Mouse (Mus musculus): ENCODE measurements around the gene Prr11. TPM values are rescaled to one million over a fixed set of nuclear protein-coding genes. Genes with fewer than 3 reads are reported as not detected.

Gene Prr11
- total RNA-seq (2012; rRNA removed) (8.8 and 8.9 TPM in 2 replicates), total RNA-seq (2014; rRNA removed) (12.0 and 16.6 TPM in 2 replicates), polyA plus RNA-seq (2012; ENCODE audit: insufficient read length, low read depth) (44.3 and 47.1 TPM in 2 replicates)

DNA sequence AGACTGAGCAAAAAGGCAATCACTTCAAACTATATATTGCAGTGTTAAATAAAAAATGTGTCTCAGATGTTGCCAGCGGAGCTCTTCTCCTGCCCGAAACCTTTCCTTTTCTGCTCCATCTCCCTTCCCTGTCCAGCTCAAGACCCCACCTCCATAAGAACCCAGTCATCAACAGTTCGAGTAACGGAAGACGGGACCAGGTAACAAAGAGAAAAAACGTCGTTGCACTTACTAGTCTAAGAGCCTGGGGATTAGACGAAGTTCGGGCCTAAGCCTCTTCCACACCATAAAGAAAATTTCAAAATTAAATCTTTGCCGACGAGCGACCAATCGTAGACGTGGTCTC, at the start of gene Prr11:
Prr11 (minus strand) TSS at position 300 of the 346 bp plus-strand sequence.
- Histone ChIP-seq H3K36me3 (replicated peaks in 1 of 2; ENCODE audit: control insufficient read depth in 1 of 2, insufficient read depth in 1 of 2, low read length in 1 of 2) (peaks cover 25 to 48% of the 10 kb centered on the region in 2 experiments), H3K27ac (ENCODE audit: insufficient read depth, low read depth) (peak within 1 kb of the TSS; percentile 63), H3K4me2 (ENCODE audit: insufficient read depth, low read depth, poor library complexity, severe bottlenecking) (peak within 1 kb of the TSS; percentile 100), H3K9ac (ENCODE audit: insufficient read depth, low read depth) (peak within 1 kb of the TSS; percentile 89), H3K79me2 (replicated peaks; ENCODE audit: control insufficient read depth, extremely low read depth, insufficient read depth, poor library complexity, severe bottlenecking) (peaks cover 59% of the 10 kb centered on the region), H3K4me1 (ENCODE audit: control insufficient read depth in 1 of 2, insufficient read depth in 2 of 2) (peaks cover 0 to 36% of the 10 kb centered on the region in 2 experiments; a peak in 2 of 4 replicates), H3K27me3 (replicated peaks) (no peaks in the 10 kb centered on the region), H3K4me3 (replicated peaks in 1 of 3; ENCODE audit: low read depth in 2 of 3, low read length in 2 of 3, poor library complexity in 1 of 3) (peak within 1 kb of the TSS; percentile 66 to 96 (median 90)), H3K9me3 (replicated peaks; ENCODE audit: low read length) (no peaks in the 10 kb centered on the region)
- dilution Hi-C loops (cut with MboI; ENCODE audit: extremely low pct_ligation_motif_present, extremely low pct_unique_long_range_greater_than_20kb, low sequenced_read_pairs) (no loop called here), in situ Hi-C loops (cut with MboI; ENCODE audit: low pct_ligation_motif_present, low pct_unique_long_range_greater_than_20kb, low sequenced_read_pairs) (no loop called here)
- TF ChIP-seq ELF1 (IDR thresholded peaks at IDR 0.05; ENCODE audit: low read depth, low read length) (no peak), ZNF384 (IDR thresholded peaks at IDR 0.05; ENCODE audit: low read depth, low read length) (no peak), GABPA (IDR thresholded peaks at IDR 0.05; ENCODE audit: insufficient replicate concordance, low read depth, low read length) (no peak), MAX (IDR thresholded peaks at IDR 0.05; ENCODE audit: low read length) (peak; percentile 79), KAT2A (IDR thresholded peaks at IDR 0.05; ENCODE audit: insufficient replicate concordance, low read length) (no peak), POLR2A (IDR thresholded peaks at IDR 0.05; ENCODE audit: low read depth, low read length) (peak; percentile 47), RCOR1 (conservative IDR thresholded peaks at IDR 0.05; ENCODE audit: low read depth, low read length) (0 out of 2 replicates have a peak, but pooled peaks have one; percentile 37), HCFC1 (IDR thresholded peaks at IDR 0.05; ENCODE audit: low read depth, low read length) (no peak), MEF2A (IDR thresholded peaks at IDR 0.05; ENCODE audit: borderline replicate concordance, low read depth, low read length) (no peak; the same call in 1 of the 2 replicates), POLR2AphosphoS2 (IDR thresholded peaks at IDR 0.05; ENCODE audit: low read depth, low read length) (0 out of 2 replicates have a peak, but pooled peaks have one; percentile 28), ZMIZ1 (IDR thresholded peaks at IDR 0.05; ENCODE audit: low read depth, low read length) (no peak; the same call in 1 of the 2 replicates), MAFK (IDR thresholded peaks at IDR 0.05; ENCODE audit: insufficient replicate concordance, low read length) (no peak; the same call in 1 of the 2 replicates), JUND (conservative IDR thresholded peaks at IDR 0.05; ENCODE audit: low read depth, low read length) (no peak), CHD2 (IDR thresholded peaks at IDR 0.05; ENCODE audit: low read length) (no peak), USF1 (IDR thresholded peaks at IDR 0.05; ENCODE audit: low read depth, low read length) (no peak), TBP (conservative IDR thresholded peaks at IDR 0.05; ENCODE audit: low read depth, low read length) (no peak), MAZ (IDR thresholded peaks at IDR 0.05; ENCODE audit: low read depth, low read length) (no peak), MXI1 (IDR thresholded peaks at IDR 0.05; ENCODE audit: low read depth, low read length) (peak; percentile 85), ZC3H11A (IDR thresholded peaks at IDR 0.05; ENCODE audit: low read depth, low read length) (no peak), NELFE (IDR thresholded peaks at IDR 0.05; ENCODE audit: low read depth, low read length) (peak; percentile 79), RAD21 (IDR thresholded peaks at IDR 0.05; ENCODE audit: low read depth, low read length) (no peak), SMC3 (IDR thresholded peaks at IDR 0.05; ENCODE audit: low read depth, low read length) (no peak), PAX5 (IDR thresholded peaks at IDR 0.05; ENCODE audit: low read length) (no peak), CTCF (conservative IDR thresholded peaks at IDR 0.05 in 1 of 2, IDR thresholded peaks at IDR 0.05 in 1 of 2; ENCODE audit: low read depth in 2 of 2, low read length in 2 of 2) (no peak), UBTF (IDR thresholded peaks at IDR 0.05; ENCODE audit: low read depth, low read length) (no peak), E2F4 (IDR thresholded peaks at IDR 0.05; ENCODE audit: insufficient replicate concordance, low read depth, low read length) (no peak), NRF1 (IDR thresholded peaks at IDR 0.05; ENCODE audit: low read depth, low read length) (no peak), EP300 (IDR thresholded peaks at IDR 0.05; ENCODE audit: low read length) (peak; percentile 35; the same call in 1 of the 2 replicates), TCF12 (IDR thresholded peaks at IDR 0.05; ENCODE audit: low read depth, low read length) (0 out of 2 replicates have a peak, but pooled peaks have one; percentile 35), IRF4 (IDR thresholded peaks at IDR 0.05; ENCODE audit: low read depth, low read length) (peak; percentile 4; the same call in 1 of the 2 replicates), USF2 (conservative IDR thresholded peaks at IDR 0.05; ENCODE audit: low read depth, low read length) (no peak), SIN3A (IDR thresholded peaks at IDR 0.05; ENCODE audit: low read length) (peak; percentile 98), ZKSCAN1 (IDR thresholded peaks at IDR 0.05; ENCODE audit: borderline replicate concordance, low read depth, low read length) (no peak), CHD1 (IDR thresholded peaks at IDR 0.05; ENCODE audit: low read depth, low read length) (no peak), ETS1 (conservative IDR thresholded peaks at IDR 0.05; ENCODE audit: low read depth, low read length) (no peak), BHLHE40 (IDR thresholded peaks at IDR 0.05; ENCODE audit: low read depth, low read length) (no peak), MYC (IDR thresholded peaks at IDR 0.05; ENCODE audit: low read depth, low read length) (peak; percentile 74; the same call in 1 of the 2 replicates), JUN (IDR thresholded peaks at IDR 0.05; ENCODE audit: insufficient read depth, low read depth, low read length) (no peak)
- DNase-seq (ENCODE audit: extremely low read depth): no peak

Measured in CH12.LX (cell line).